In the genomic region with DNA sequence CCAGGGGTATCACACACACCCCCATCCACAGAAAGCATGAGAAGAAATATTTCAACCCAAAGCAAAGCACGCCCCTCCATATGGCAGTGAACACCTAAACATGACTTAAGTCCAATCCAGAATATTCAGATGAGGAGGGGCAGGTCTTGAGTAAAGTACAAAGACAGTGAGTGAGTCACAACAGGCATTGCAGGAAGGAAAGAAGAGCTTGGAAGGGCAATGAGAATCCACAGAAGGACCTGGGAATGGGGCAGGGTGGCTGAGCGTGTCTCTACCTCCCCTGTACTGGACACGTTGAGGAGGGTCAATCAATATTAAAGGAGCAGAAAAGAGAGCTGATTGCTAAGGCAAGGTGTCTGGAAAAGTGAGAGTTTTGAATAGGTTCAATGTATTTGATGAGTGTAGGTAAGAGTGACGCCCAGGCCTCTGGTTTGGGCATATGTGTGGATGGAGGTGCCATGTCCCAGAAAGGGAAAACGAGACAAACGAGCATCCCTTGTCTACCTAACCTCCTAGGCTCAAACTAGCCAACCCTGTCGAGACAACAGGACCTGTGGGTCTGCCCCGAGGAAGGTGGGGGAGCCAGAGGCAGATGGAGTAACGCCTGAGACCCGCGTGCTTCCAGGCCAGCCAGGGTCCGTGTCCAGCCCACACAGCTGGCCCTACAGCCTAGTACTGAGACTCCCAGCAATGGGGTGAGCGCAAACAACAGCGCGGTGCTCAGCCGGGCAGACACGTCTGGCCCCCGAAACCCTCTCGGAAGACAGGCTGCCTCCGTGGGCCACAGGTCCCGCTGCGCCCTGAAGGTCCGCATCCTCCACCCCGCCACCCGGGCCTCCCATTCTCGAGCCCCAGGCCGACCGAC, we compare ENCODE assay signal across 8 mouse cellular contexts. TPM values are rescaled to one million over a fixed set of nuclear protein-coding genes. Genes with fewer than 3 reads are reported as not detected.
DNase-seq lines count a peak whose midpoint lies in the region; ATAC-seq lines count a peak whose summit lies in the region.

No protein-coding gene starts in this region.

- H3K27ac ChIP-seq in embryonic facial prominence, embryonic 11.5 days (replicated peaks; ENCODE audit: low read depth, low read length), result no peak overlapping the region
- H3K27ac ChIP-seq in intestine, embryonic 16.5 days (ENCODE audit: low read length), result peak overlapping the region; percentile 63
- peak overlapping the region; percentile 51 for H3K27ac ChIP-seq in neural tube, embryonic 15.5 days (replicated peaks)

- H3K9ac ChIP-seq in embryonic facial prominence, embryonic 11.5 days (replicated peaks; ENCODE audit: low read length), result peak overlapping the region; percentile 64
- H3K9ac ChIP-seq in intestine, embryonic 16.5 days (ENCODE audit: low read depth, low read length), result peak overlapping the region; percentile 98
- H3K9ac ChIP-seq in neural tube, embryonic 15.5 days (replicated peaks), result peak overlapping the region; percentile 91

- intact Hi-C loops in left cerebral cortex, postnatal 36 days (cut with DNase I), result loop anchor here (5.0 kb wide), 1 partner anchor 267 kb away; no protein-coding TSS in a partner anchor

- 0 out of 2 replicates have a peak, but pooled peaks cover 5% of the 10 kb centered on the region for H3K4me1 ChIP-seq in embryonic facial prominence, embryonic 11.5 days (ENCODE audit: control insufficient read depth, insufficient read depth, low read length)
- peaks cover 11% of the 10 kb centered on the region for H3K4me1 ChIP-seq in intestine, embryonic 16.5 days (ENCODE audit: control insufficient read depth, insufficient read depth, low read length)
- peaks cover 23% of the 10 kb centered on the region for H3K4me1 ChIP-seq in neural tube, embryonic 15.5 days

- no peaks in the 10 kb centered on the region for H3K27me3 ChIP-seq in embryonic facial prominence, embryonic 11.5 days (ENCODE audit: control insufficient read depth, insufficient read depth, low read length)
- no peaks in the 10 kb centered on the region for H3K27me3 ChIP-seq in intestine, embryonic 16.5 days (replicated peaks; ENCODE audit: control insufficient read depth, insufficient read depth, low read length)
- no peaks in the 10 kb centered on the region for H3K27me3 ChIP-seq in neural tube, embryonic 15.5 days (replicated peaks)

- H3K4me2 ChIP-seq in embryonic facial prominence, embryonic 11.5 days (ENCODE audit: low read depth, low read length), result peak overlapping the region; percentile 79
- H3K4me2 ChIP-seq in intestine, embryonic 16.5 days (ENCODE audit: low read depth, low read length), result peak overlapping the region; percentile 79
- peak overlapping the region; percentile 67 for H3K4me2 ChIP-seq in neural tube, embryonic 15.5 days

- H3K4me3 ChIP-seq in embryonic facial prominence, embryonic 11.5 days (ENCODE audit: low read depth, low read length), result peak overlapping the region; percentile 62
- H3K4me3 ChIP-seq in intestine, embryonic 16.5 days (ENCODE audit: low read length), result peak overlapping the region; percentile 95
- peak overlapping the region; percentile 72 for H3K4me3 ChIP-seq in neural tube, embryonic 15.5 days (replicated peaks)

- DNase-seq in embryo, embryonic 10 days (ENCODE audit: low spot score), result peak; percentile 25
- no peak for DNase-seq in embryo, embryonic 10.5 days (ENCODE audit: low spot score)
- DNase-seq in 3T3-L1 (ENCODE audit: low read depth, low spot score), result peak; percentile 54
- peak; percentile 12 for DNase-seq in embryonic facial prominence, embryonic 11.5 days (ENCODE audit: low spot score)
- DNase-seq in left cerebral cortex, postnatal 36 days (ENCODE audit: low spot score in 2 of 2), result no peak
- DNase-seq in frontal cortex, postnatal 14 days (ENCODE audit: low spot score in 2 of 2), result no peak

- no peaks in the 10 kb centered on the region for H3K9me3 ChIP-seq in embryonic facial prominence, embryonic 11.5 days (replicated peaks; ENCODE audit: control insufficient read depth, low read length)
- H3K9me3 ChIP-seq in intestine, embryonic 16.5 days (ENCODE audit: control insufficient read depth, low read length), result no peaks in the 10 kb centered on the region
- peaks cover 10% of the 10 kb centered on the region; the same call in 1 of the 2 replicates for H3K9me3 ChIP-seq in neural tube, embryonic 15.5 days (replicated peaks)

- H3K36me3 ChIP-seq in embryonic facial prominence, embryonic 11.5 days (replicated peaks; ENCODE audit: control insufficient read depth, insufficient read depth, low read depth, low read length), result no peaks in the 10 kb centered on the region; the same call in 1 of the 2 replicates
- peaks cover 8% of the 10 kb centered on the region; the same call in 1 of the 2 replicates for H3K36me3 ChIP-seq in intestine, embryonic 16.5 days (ENCODE audit: control insufficient read depth, insufficient read depth, low read length)
- peaks cover 31% of the 10 kb centered on the region for H3K36me3 ChIP-seq in neural tube, embryonic 15.5 days

- WGBS in embryonic facial prominence, embryonic 11.5 days, result 7% methylated on average over 27 of the region's 28 CpGs
- WGBS in intestine, embryonic 16.5 days, result 4% methylated on average over 28 of the region's 28 CpGs
- WGBS in neural tube, embryonic 15.5 days, result 7% methylated on average over 27 of the region's 28 CpGs

- peak; percentile 77 for ATAC-seq in embryonic facial prominence, embryonic 11.5 days (replicated peaks; ENCODE audit: insufficient number of reproducible peaks, low FRiP score, low TSS enrichment, low read depth)
- peak; percentile 21 for ATAC-seq in intestine, embryonic 16.5 days
- peak; percentile 79 for ATAC-seq in neural tube, embryonic 15.5 days (ENCODE audit: low FRiP score)

RNA-seq across cellular contexts. Expression of gene Mcfd2, which starts 0.6 kb away (rescaled TPM):
- 82.0 and 85.7 TPM in 2 replicates for polyA plus RNA-seq in embryonic facial prominence, embryonic 11.5 days (2014; fragmentation: Nextera tagmentation; extraction: Ambion mirVana)
- 150 and 184 TPM in 2 replicates for polyA plus RNA-seq in intestine, embryonic 16.5 days (2015; fragmentation: Nextera tagmentation; extraction: Ambion mirVana)
- polyA plus RNA-seq in neural tube, embryonic 15.5 days (2015; fragmentation: Nextera tagmentation; extraction: Ambion mirVana), result 45.3 and 57.3 TPM in 2 replicates
- total RNA-seq in left cerebral cortex, postnatal 36 days (2021), result 10 to 100 TPM; 50.3 to 55.8 TPM

RNA-seq across cellular contexts. Expression of gene Ttc7, which starts 17.5 kb away (rescaled TPM):
- polyA plus RNA-seq in embryonic facial prominence, embryonic 11.5 days (2014; fragmentation: Nextera tagmentation; extraction: Ambion mirVana), result 2.3 and 3.3 TPM in 2 replicates
- 21.7 and 27.1 TPM in 2 replicates for polyA plus RNA-seq in intestine, embryonic 16.5 days (2015; fragmentation: Nextera tagmentation; extraction: Ambion mirVana)
- 7.2 and 12.0 TPM in 2 replicates for polyA plus RNA-seq in neural tube, embryonic 15.5 days (2015; fragmentation: Nextera tagmentation; extraction: Ambion mirVana)
- total RNA-seq in left cerebral cortex, postnatal 36 days (2021), result 10 to 100 TPM; 13.1 to 14.7 TPM

Comparison
In these comparisons a context has a peak if more than half of its experiments do, and no peak if none do; other contexts are left out.
1. DNase-seq: peak in embryo, embryonic 10 days (single experiment), 3T3-L1 (single experiment) and embryonic facial prominence, embryonic 11.5 days (single experiment); none in embryo, embryonic 10.5 days (single experiment), left cerebral cortex, postnatal 36 days (0 of 2) and frontal cortex, postnatal 14 days (0 of 2).
2. ATAC-seq: peak in every context shown above with its lines; median percentile 79 in neural tube, embryonic 15.5 days; 77 in embryonic facial prominence, embryonic 11.5 days; 21 in intestine, embryonic 16.5 days.
3. Peak in every context shown above with its lines, with median percentiles within 50 percentile points of each other: H3K4me2 ChIP-seq, H3K4me3 ChIP-seq and H3K9ac ChIP-seq.